Mouse (Mus musculus) stomach, embryonic 16.5 days (tissue): Measurements from ENCODE around the gene Rab3b. TPM values are rescaled to one million over a fixed set of nuclear protein-coding genes. Genes with fewer than 3 reads are reported as not detected.

ENCODE experiments used
- ATAC-seq: fragments of 200-750 bp; cut with Nextera tagmentation; 2 replicates; pipeline ENCODE4 v1.8.0; 2017; ENCODE audit warnings: moderate number of reproducible peaks, moderate TSS enrichment; ENCODE audit not compliant: insufficient read depth, low FRiP score
- H3K27ac ChIP-seq: fragments of 300-500 bp; sonication (generic); 2 replicates; pipeline ENCODE4 v1.5.1; 2014; ENCODE audit warnings: low read length
- H3K27me3 ChIP-seq: fragments of 300-500 bp; sonication (generic); 2 replicates; pipeline ENCODE4 v1.6.1; 2014; ENCODE audit warnings: low read length, control low read depth, mixed read lengths; ENCODE audit not compliant: control insufficient read depth, insufficient read depth
- H3K36me3 ChIP-seq: fragments of 300-500 bp; sonication (generic); 2 replicates; pipeline ENCODE4 v1.6.1; 2014; ENCODE audit warnings: low read length; ENCODE audit not compliant: control insufficient read depth, insufficient read depth
- H3K4me1 ChIP-seq: fragments of 300-500 bp; sonication (generic); 2 replicates; pipeline ENCODE4 v1.6.1; 2014; ENCODE audit warnings: low read length, control low read depth, mixed read lengths; ENCODE audit not compliant: control insufficient read depth, insufficient read depth
- H3K4me2 ChIP-seq: fragments of 300-500 bp; sonication (generic); 2 replicates; pipeline ENCODE4 v1.6.1; 2014; ENCODE audit warnings: low read depth, low read length, mixed read lengths
- H3K4me3 ChIP-seq: fragments of 300-500 bp; sonication (generic); replicated peaks from 2 replicates; pipeline ENCODE4 v1.5.1; 2014; ENCODE audit warnings: mild to moderate bottlenecking, low read length
- H3K9ac ChIP-seq: fragments of 300-500 bp; sonication (generic); 2 replicates; pipeline ENCODE4 v1.6.1; 2014; ENCODE audit warnings: low read length
- H3K9me3 ChIP-seq: fragments of 300-500 bp; sonication (generic); replicated peaks from 2 replicates; pipeline ENCODE4 v1.6.1; 2016; ENCODE audit warnings: low read length, control low read depth; ENCODE audit not compliant: control insufficient read depth
- WGBS: fragments of 180-500 bp; shearing (Covaris S2); extraction: QIAGEN DNeasy Blood & Tissue Kit; methylation state at CpG from one replicate; pipeline ENCODE4 v1.1.7; 2014; 5-methylcytosine and 5-hydroxymethylcytosine counted together
- polyA plus RNA-seq: library from polyadenylated mRNA; unstranded; fragments of >200 nt; fragmentation: Nextera tagmentation; extraction: Ambion mirVana; gene quantifications from 2 replicates; pipeline ENCODE4 v1.2.1, GENCODE M21; 2015

The Rab3b gene
- polyA plus RNA-seq, 1 experiment from 2014 or later: 10.3 TPM

DNA sequence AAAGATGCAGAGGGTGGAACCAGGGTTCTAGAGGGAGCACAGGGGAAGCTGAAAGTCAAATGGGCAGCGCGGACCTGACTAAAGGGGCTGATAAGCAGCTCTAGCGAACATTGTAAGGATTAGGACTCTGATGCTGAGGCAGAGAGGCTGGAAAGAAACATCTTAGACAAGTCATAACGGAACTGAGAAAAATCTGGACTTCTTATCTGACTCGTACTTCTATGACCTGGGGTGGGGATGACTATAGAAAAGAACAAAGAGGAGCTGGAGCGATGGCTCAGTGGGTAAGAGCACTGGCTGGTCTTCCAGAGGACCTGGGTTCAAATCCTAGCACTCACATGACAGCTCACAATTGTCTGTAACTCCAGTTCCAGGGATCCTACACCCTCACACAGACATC, 962 bp upstream of the Rab3b start:
- no peak overlapping the region for H3K27ac ChIP-seq

DNA sequence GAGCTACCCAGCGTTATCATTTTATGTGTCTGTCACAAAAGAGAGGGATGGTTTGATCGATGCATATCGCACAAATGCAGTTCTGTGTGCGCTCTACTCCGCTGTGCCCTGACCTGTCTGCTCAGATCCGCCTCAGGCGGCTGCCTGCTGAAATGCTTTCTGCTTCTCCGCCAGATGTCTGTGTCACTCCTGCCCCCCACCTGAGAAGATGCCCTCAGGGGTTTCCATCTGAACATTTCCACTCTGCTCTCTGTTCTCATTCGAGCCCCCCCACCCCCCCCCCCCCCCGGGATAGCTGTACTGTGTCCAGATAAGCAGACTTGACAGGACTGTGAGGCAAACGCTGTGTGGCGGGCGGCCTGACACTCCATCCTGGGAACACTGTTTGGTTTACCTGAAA, 5.0 kb downstream of the Rab3b start:
- no peaks in the 10 kb centered on the region for H3K9me3 ChIP-seq
- no peak overlapping the region for H3K27ac ChIP-seq
- no peak overlapping the region for H3K9ac ChIP-seq
- no peaks in the 10 kb centered on the region for H3K4me1 ChIP-seq
- H3K4me3 ChIP-seq: no peak overlapping the region
- WGBS: 65% methylated on average over 12 of the region's 13 CpGs
- H3K36me3 ChIP-seq: no peaks in the 10 kb centered on the region
- no peak for ATAC-seq
- no peaks in the 10 kb centered on the region; the same call in 1 of the 2 replicates for H3K27me3 ChIP-seq
- H3K4me2 ChIP-seq: no peak overlapping the region

More for the DNA sequence above, 962 bp upstream of the Rab3b start:
- Histone ChIP-seq H3K36me3 (no peaks in the 10 kb centered on the region), H3K9ac (no peak overlapping the region), H3K4me1 (no peaks in the 10 kb centered on the region), H3K4me2 (no peak overlapping the region), H3K27me3 (no peaks in the 10 kb centered on the region; the same call in 1 of the 2 replicates), H3K4me3 (no peak overlapping the region), H3K9me3 (no peaks in the 10 kb centered on the region)
- 71% methylated on average over 6 of the region's 6 CpGs for WGBS
- no peak for ATAC-seq

DNA sequence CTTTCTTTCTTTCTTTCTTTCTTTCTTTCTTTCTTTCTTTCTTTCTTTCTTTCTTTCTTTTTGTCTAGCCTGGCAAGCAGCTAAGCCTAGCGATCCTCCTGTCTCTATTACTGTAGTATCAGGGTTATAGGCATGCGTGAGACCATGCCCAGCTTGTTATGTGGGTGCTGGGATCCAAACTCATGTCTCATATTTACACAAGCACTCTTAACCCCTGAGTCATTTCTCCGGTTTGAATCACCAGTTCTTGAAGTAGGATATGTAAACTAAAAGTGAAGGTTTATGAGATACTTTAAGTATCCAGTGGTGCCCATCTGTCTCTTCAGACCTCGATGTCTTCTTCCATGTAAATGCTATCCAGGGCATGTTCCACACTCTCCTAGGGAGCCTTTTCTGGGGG, 8.6 kb downstream of the Rab3b start:
- no peak overlapping the region for H3K4me2 ChIP-seq
- H3K36me3 ChIP-seq: no peaks in the 10 kb centered on the region
- WGBS: 53% methylated on average over 4 of the region's 4 CpGs
- no peak overlapping the region for H3K9ac ChIP-seq
- no peak overlapping the region for H3K4me3 ChIP-seq
- H3K4me1 ChIP-seq: no peaks in the 10 kb centered on the region
- no peaks in the 10 kb centered on the region for H3K27me3 ChIP-seq
- no peaks in the 10 kb centered on the region for H3K9me3 ChIP-seq
- ATAC-seq: no peak
- H3K27ac ChIP-seq: no peak overlapping the region

DNA sequence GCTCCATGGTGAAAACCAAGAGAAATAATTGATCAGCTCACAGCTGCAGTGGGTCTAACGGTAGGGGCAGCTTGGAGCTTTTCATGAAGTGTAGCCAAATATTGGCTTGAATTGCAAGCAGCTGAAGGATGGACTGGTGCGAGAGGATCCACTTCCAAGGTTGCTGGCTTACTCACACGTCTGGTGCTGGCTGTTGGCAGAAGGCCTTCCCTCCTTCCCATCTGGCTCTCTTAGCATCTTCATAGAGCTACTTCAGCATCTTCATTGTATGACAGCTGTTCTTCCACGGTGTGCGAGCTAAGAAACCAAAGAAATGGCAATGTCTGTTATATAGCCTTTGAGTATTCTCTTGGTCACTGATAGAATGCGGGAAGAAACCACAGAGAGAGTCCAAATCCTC, 12.0 kb downstream of the Rab3b start:
- no peak for ATAC-seq
- Histone ChIP-seq H3K27me3 (no peaks in the 10 kb centered on the region), H3K36me3 (no peaks in the 10 kb centered on the region), H3K4me1 (no peaks in the 10 kb centered on the region), H3K9me3 (no peaks in the 10 kb centered on the region), H3K4me3 (no peak overlapping the region), H3K4me2 (no peak overlapping the region), H3K9ac (no peak overlapping the region), H3K27ac (no peak overlapping the region)
- 85% methylated on average over 6 of the region's 6 CpGs for WGBS

DNA sequence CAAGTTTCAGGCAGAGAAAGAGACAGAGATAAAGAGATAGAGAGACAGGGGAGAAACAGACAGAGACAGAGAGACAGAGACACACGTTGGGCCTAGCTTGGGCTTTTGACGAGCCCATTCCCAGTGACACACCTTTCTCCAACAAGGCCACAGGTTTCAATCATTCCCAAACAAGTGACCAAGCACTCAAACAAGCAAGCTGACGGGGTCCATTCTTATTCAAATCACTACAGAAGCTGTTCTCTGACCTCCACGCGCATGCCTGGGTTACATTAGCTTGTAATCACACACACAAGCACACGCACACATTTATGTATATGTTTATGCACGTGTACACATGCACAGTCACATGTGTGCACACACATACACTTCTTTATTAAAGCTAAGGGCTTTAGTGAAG, 21.6 kb downstream of the Rab3b start:
- WGBS: 80% methylated on average over 7 of the region's 7 CpGs
- no peaks in the 10 kb centered on the region for H3K4me1 ChIP-seq
- no peaks in the 10 kb centered on the region for H3K9me3 ChIP-seq
- H3K27ac ChIP-seq: no peak overlapping the region
- no peak overlapping the region for H3K4me3 ChIP-seq
- H3K9ac ChIP-seq: no peak overlapping the region
- H3K4me2 ChIP-seq: no peak overlapping the region
- no peak for ATAC-seq
- no peaks in the 10 kb centered on the region for H3K36me3 ChIP-seq
- no peaks in the 10 kb centered on the region for H3K27me3 ChIP-seq

DNA sequence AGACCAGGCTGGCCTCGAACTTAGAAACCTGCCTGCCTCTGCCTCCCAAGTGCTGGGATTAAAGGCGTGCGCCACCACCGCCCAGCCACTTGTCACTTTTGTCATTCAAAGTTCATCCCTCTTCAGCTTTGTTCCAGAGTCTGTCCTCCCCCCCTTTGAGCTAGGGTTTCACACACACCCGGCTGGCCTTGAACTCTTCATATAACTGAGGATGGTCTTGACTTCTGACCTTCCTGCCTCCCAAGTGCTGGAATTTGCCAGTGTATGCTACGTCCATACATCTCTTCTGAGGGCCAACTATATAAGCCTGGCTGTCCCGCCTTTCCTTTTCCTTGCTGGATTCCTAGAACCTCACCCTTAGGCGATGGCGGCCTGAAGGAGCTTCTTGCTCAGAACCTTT, 24.0 kb downstream of the Rab3b start:
- H3K4me3 ChIP-seq: no peak overlapping the region
- ATAC-seq: no peak
- WGBS: 87% methylated on average over 9 of the region's 9 CpGs

DNA sequence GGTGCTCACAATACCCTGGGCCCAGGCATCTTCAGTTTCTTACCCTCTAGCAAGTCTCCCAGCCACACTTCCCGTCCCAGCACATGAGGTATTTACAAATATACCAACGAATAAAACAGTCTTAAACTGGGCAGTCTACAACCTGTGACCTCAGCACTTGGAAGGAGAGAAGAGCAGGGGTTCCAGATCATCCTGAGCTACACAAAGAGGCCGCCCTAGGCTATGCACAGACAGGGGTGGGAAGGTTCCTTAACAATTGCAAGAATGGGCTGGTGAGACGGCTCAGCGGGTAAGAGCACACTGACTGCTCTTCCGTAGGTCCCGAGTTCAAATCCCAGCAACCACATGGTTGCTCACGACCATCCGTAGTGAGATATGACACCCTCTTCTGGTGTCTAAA, 24.5 kb downstream of the Rab3b start:
- Histone ChIP-seq H3K9me3 (no peaks in the 10 kb centered on the region), H3K27ac (no peak overlapping the region), H3K4me3 (no peak overlapping the region), H3K4me2 (no peak overlapping the region), H3K9ac (no peak overlapping the region), H3K4me1 (peaks cover 4% of the 10 kb centered on the region; the same call in 1 of the 2 replicates), H3K27me3 (no peaks in the 10 kb centered on the region), H3K36me3 (no peaks in the 10 kb centered on the region)
- no peak for ATAC-seq
- 87% methylated on average over 9 of the region's 9 CpGs for WGBS

More for the DNA sequence above, 24.0 kb downstream of the Rab3b start:
- H3K4me2 ChIP-seq: no peak overlapping the region
- H3K4me1 ChIP-seq: peaks cover 4% of the 10 kb centered on the region; the same call in 1 of the 2 replicates
- no peaks in the 10 kb centered on the region for H3K27me3 ChIP-seq
- no peak overlapping the region for H3K9ac ChIP-seq
- no peaks in the 10 kb centered on the region for H3K9me3 ChIP-seq
- H3K36me3 ChIP-seq: no peaks in the 10 kb centered on the region
- no peak overlapping the region for H3K27ac ChIP-seq

DNA sequence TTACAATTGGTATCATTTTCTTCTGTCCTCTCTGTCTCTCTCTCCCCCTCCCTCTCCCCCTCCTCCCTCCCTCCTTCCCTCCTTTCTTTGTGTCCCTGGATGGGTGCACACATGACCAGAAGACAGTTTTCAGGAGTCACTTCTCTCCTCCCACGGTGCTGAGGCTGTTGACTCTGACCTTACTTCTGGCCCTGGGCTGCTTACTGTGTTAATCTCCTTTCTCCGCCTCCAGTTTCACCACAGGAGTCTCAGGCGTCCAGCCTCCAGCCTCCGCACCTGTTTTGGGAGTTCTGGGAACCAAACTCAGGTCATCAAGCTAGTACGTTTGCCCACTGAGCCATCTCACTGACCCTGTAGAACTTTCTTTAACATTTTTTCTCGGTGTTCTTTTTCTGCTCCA, 25.2 kb downstream of the Rab3b start:
- no peaks in the 10 kb centered on the region for H3K27me3 ChIP-seq
- ATAC-seq: no peak
- no peaks in the 10 kb centered on the region for H3K36me3 ChIP-seq
- peaks cover 4% of the 10 kb centered on the region; the same call in 1 of the 2 replicates for H3K4me1 ChIP-seq
- no peak overlapping the region for H3K4me2 ChIP-seq
- WGBS: 56% methylated on average over 6 of the region's 6 CpGs
- no peaks in the 10 kb centered on the region for H3K9me3 ChIP-seq
- H3K4me3 ChIP-seq: no peak overlapping the region
- H3K27ac ChIP-seq: no peak overlapping the region
- H3K9ac ChIP-seq: no peak overlapping the region

DNA sequence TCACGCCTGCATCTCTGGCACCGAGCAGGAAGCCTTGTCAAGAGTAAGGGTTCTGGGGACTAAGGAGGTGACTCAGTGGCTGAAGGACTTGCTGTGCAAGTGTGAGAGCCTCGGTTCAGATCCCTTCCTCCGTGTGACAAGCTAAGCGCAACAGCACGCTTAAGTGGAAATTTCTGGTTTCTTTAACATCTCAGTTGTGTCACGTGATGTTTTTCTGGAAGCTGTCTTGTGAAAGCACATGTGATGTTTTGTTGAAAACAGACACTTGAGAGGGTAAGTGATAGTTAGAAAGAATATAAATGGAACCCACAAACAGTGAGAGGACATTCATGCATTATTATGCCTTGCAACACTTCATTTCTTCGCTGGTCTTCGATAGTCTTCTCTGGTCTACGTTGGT, 25.9 kb downstream of the Rab3b start:
- 88% methylated on average over 10 of the region's 10 CpGs for WGBS
- no peak overlapping the region for H3K27ac ChIP-seq
- H3K4me1 ChIP-seq: peaks cover 4% of the 10 kb centered on the region
- H3K9ac ChIP-seq: no peak overlapping the region
- no peaks in the 10 kb centered on the region for H3K9me3 ChIP-seq
- H3K36me3 ChIP-seq: no peaks in the 10 kb centered on the region
- no peak for ATAC-seq
- H3K27me3 ChIP-seq: no peaks in the 10 kb centered on the region
- H3K4me3 ChIP-seq: no peak overlapping the region
- H3K4me2 ChIP-seq: no peak overlapping the region

DNA sequence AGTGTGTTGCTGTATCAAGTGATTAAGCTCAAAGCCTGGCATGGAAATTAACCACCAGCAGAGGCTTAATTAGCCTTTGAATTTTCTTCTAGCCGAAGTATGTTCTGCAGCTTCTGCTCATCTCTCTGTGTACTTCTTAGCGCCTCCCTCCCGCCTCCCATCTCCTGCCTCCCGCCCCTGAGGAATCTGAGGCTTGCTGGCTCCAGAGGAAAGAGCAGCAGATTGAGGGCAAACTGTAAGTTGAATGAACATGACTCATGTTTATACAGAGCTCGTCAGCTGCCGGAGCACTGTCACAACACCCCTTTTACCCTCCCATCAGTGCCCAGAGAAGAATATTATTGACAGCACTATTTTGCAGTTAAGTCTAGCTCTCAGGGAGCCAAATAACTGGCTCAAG, 27.0 kb downstream of the Rab3b start:
- H3K36me3 ChIP-seq: no peaks in the 10 kb centered on the region
- WGBS: 13% methylated on average over 6 of the region's 6 CpGs
- no peak overlapping the region for H3K27ac ChIP-seq
- H3K9ac ChIP-seq: no peak overlapping the region
- no peaks in the 10 kb centered on the region for H3K27me3 ChIP-seq
- H3K4me3 ChIP-seq: no peak overlapping the region
- peaks cover 4% of the 10 kb centered on the region for H3K4me1 ChIP-seq
- H3K4me2 ChIP-seq: no peak overlapping the region
- ATAC-seq: no peak
- H3K9me3 ChIP-seq: no peaks in the 10 kb centered on the region
